Mouse (Mus musculus) midbrain, embryonic 15.5 days (tissue): ENCODE data around the gene Rab5c. TPM values are rescaled to one million over a fixed set of nuclear protein-coding genes. Genes with fewer than 3 reads are reported as not detected.

Experiments used
- ATAC-seq: fragments of 200-750 bp; cut with Nextera tagmentation; replicated peaks from 2 replicates; pipeline ENCODE4 v1.8.0; 2017; ENCODE audit warnings: moderate TSS enrichment
- H3K27ac ChIP-seq: fragments of 300-500 bp; sonication (generic); 2 replicates; pipeline ENCODE4 v1.5.1; 2015; ENCODE audit warnings: mild to moderate bottlenecking, inconsistent platforms
- H3K27me3 ChIP-seq: fragments of 300-500 bp; sonication (generic); replicated peaks from 2 replicates; pipeline ENCODE4 v1.6.1; 2015; ENCODE audit warnings: inconsistent platforms
- H3K36me3 ChIP-seq: fragments of 300-500 bp; sonication (generic); replicated peaks from 2 replicates; pipeline ENCODE4 v1.6.1; 2015; ENCODE audit warnings: inconsistent platforms
- H3K4me1 ChIP-seq: fragments of 300-500 bp; sonication (generic); 2 replicates; pipeline ENCODE4 v1.6.1; 2015; ENCODE audit warnings: inconsistent platforms
- H3K4me2 ChIP-seq: fragments of 300-500 bp; sonication (generic); 2 replicates; pipeline ENCODE4 v1.6.1; 2015; ENCODE audit warnings: inconsistent platforms, mild to moderate bottlenecking, moderate library complexity
- H3K4me3 ChIP-seq: fragments of 300-500 bp; sonication (generic); 2 replicates; pipeline ENCODE4 v1.5.1; 2015; ENCODE audit warnings: mild to moderate bottlenecking, inconsistent platforms
- H3K9ac ChIP-seq: fragments of 300-500 bp; sonication (generic); 2 replicates; pipeline ENCODE4 v1.6.1; 2015; ENCODE audit warnings: mild to moderate bottlenecking, inconsistent platforms
- H3K9me3 ChIP-seq: fragments of 300-500 bp; sonication (generic); 2 replicates; pipeline ENCODE4 v1.6.1; 2016; ENCODE audit warnings: inconsistent platforms
- WGBS: fragments of 180-500 bp; shearing (Covaris S2); methylation state at CpG from one replicate; pipeline ENCODE4 v1.1.7; 2015; ENCODE audit warnings: mixed read lengths; 5-methylcytosine and 5-hydroxymethylcytosine counted together
- polyA plus RNA-seq: library from polyadenylated mRNA; unstranded; fragments of >200 nt; fragmentation: Nextera tagmentation; extraction: Ambion mirVana; gene quantifications from 2 replicates; pipeline ENCODE4 v1.2.1, GENCODE M21; 2015

Rab5c gene
- polyA plus RNA-seq = 39.3 and 40.9 TPM in 2 replicates

DNA sequence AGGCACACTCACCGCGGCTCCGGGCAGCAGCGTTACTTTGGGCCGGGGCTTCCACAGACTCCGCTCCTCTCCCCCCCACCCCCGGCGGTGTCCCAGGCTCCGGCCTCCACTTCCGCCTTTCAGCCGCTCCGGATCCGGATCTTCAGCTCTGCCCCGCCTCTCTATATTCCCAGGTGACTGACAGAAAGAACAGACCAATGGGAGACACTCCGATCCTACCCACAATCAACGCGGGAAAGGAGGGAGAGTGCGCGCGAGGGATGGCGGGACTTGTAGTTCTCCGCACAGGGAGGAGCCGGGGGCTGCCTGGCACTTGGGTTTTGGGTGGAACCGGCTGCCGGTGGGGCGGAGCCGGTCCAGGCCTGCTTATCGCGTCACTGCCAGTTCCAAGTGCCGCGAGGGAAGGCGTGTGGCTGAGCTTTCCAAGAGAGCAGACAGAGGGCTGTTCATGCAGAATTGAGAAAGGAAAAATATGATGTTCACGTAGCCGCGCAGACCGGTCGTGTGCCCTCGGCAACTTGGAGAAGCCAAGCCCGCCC lies at the start of gene Rab5c:
Gene Rab5c (minus strand): TSS at position 150 of the 539 bp plus-strand sequence.
- Histone ChIP-seq H3K4me3 (peak within 1 kb of the TSS; percentile 99), H3K9me3 (no peaks in the 10 kb centered on the region), H3K27me3 (no peaks in the 10 kb centered on the region), H3K4me1 (peaks cover 25% of the 10 kb centered on the region), H3K27ac (peak within 1 kb of the TSS; percentile 91), H3K36me3 (peaks cover 7% of the 10 kb centered on the region; the same call in 1 of the 2 replicates), H3K9ac (peak within 1 kb of the TSS; percentile 94), H3K4me2 (peak within 1 kb of the TSS; percentile 92)
- ATAC-seq = peak; percentile 99
- WGBS = under 1% methylated on average over 39 of the region's 39 CpGs

DNA sequence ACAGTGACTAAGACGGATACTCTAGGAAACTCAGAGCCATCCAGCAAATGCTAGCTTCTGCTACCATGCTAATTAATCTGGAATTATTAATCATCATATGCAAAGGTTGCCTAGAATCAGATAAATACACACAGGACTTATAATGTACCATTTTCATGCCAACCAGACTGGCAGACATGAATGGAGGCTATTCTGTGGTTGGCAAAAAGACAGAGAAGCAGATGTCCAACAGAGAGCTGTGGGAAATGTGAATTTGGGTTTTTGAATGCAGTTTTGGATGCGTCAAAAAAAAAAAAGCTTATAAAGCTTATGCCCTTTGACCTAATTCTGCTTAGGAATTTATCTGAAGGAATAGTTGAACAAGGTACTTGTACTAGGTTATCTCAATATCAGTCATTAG lies 47.8 kb upstream of the Rab5c start:
- Histone ChIP-seq H3K4me3 (no peak overlapping the region), H3K27ac (no peak overlapping the region), H3K9ac (no peak overlapping the region), H3K4me2 (no peak overlapping the region), H3K4me1 (no peaks in the 10 kb centered on the region), H3K9me3 (no peaks in the 10 kb centered on the region), H3K36me3 (peaks cover 23% of the 10 kb centered on the region), H3K27me3 (no peaks in the 10 kb centered on the region)
- 93% methylated on average over 2 of the region's 2 CpGs for WGBS
- ATAC-seq = no peak

DNA sequence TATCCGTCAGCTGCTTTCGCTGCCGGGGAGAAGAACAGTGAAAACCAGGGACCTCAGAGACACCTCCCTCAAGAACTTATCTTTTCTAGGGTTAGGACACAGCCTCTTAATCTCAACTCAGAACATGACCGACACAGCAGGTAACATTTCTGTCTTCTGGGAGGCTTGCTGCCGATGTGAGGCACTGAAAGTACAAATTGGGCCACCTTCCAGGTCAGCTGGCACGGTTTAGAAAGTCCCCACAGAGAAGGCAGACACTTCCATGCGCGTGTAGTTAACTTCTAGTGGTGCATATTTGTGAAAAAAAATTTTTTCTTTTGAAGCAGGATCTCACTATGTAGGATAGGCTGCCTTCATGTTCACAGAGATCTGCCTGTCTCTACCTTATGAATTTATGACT lies 46.3 kb upstream of the Rab5c start:
- Histone ChIP-seq H3K27me3 (no peaks in the 10 kb centered on the region), H3K36me3 (peaks cover 20% of the 10 kb centered on the region), H3K27ac (no peak overlapping the region), H3K4me1 (no peaks in the 10 kb centered on the region), H3K9ac (no peak overlapping the region), H3K9me3 (no peaks in the 10 kb centered on the region), H3K4me2 (no peak overlapping the region), H3K4me3 (no peak overlapping the region)
- WGBS = 80% methylated on average over 8 of the region's 8 CpGs
- no peak for ATAC-seq

DNA sequence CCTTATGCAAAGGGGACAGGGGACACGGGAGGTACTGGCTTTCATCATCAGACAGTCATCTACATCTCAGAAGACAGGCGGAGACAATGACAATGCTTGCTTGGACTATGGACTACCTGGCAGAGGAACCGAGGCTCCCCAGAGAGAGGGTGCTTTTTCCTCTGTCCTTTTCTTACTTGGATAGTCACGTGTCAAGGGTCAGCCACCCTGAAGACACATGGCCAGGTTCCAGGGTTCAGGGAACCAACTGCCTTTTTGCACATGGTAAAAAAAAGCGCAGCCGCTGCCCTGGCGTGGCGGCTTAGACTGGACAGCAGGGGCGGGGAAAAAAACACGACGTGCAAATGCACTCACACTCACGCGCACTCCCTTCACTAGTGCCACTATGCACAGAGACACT lies 44.6 kb upstream of the Rab5c start:
- no peak overlapping the region for H3K4me3 ChIP-seq
- no peak overlapping the region for H3K4me2 ChIP-seq
- no peaks in the 10 kb centered on the region for H3K4me1 ChIP-seq
- peaks cover 17% of the 10 kb centered on the region for H3K36me3 ChIP-seq
- no peak overlapping the region for H3K27ac ChIP-seq
- ATAC-seq = no peak
- H3K9ac ChIP-seq = no peak overlapping the region
- H3K27me3 ChIP-seq = no peaks in the 10 kb centered on the region
- 88% methylated on average over 13 of the region's 13 CpGs for WGBS
- no peaks in the 10 kb centered on the region for H3K9me3 ChIP-seq

DNA sequence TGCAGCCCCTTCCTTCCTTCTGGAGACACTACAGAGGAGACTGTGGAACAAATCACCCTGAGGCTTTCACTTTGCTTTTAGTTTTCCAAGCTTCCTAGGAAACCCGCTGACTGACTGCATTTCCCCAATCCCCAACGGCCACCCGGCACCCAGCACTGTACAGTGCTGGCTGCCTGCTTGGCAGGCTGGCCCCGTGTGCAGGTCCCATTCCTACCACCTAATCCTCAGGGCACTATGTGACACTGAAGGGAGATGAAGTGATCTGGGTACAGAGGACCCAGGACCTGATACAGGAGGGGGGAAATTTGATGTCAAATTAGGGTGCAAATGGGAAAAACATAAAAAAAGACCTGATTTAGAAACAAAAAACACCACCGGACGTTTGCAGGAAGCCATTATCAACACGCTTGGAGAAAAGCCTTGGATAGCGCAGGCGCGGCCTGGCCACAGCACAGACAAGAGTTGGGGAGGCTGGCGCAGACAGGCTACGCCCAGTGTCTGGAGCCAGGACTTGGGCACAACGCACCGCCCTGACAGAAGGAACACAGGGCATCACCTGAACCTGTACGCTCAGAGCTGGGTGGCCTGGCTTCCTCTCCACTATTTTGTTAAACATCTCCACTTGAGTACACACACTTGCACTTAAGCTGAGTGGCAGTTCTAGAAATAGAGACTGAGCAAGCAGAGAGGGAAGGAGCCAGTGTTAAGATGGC lies 43.9 kb upstream of the Rab5c start:
- Histone ChIP-seq H3K27me3 (no peaks in the 10 kb centered on the region), H3K27ac (no peak overlapping the region), H3K36me3 (peaks cover 17% of the 10 kb centered on the region), H3K4me1 (no peaks in the 10 kb centered on the region), H3K4me3 (no peak overlapping the region), H3K9me3 (no peaks in the 10 kb centered on the region), H3K9ac (no peak overlapping the region), H3K4me2 (no peak overlapping the region)
- no peak for ATAC-seq
- 89% methylated on average over 15 of the region's 15 CpGs for WGBS

DNA sequence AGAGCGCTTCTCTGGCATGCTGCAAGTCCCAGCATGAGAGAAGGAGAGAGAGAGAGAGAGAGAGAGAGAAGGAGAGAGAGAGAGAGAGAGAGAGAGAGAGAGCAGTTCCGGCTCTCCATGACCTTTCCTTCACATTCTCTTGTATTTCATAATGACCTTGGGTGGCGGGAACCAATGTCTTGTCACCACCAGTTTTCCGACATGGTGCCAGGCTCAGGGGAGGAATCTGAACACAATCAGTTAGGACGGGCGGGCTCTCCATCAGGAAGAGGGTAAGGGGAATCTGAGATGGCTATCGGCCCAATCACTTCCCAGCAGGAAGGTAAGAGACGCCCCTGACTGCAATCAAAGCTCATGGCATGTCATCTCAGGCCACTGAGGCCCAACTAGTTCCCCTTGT lies 42.2 kb upstream of the Rab5c start:
- WGBS = 84% methylated on average over 8 of the region's 8 CpGs
- Histone ChIP-seq H3K27ac (no peak overlapping the region), H3K4me3 (no peak overlapping the region), H3K27me3 (no peaks in the 10 kb centered on the region), H3K9me3 (no peaks in the 10 kb centered on the region), H3K4me2 (no peak overlapping the region), H3K4me1 (no peaks in the 10 kb centered on the region), H3K9ac (no peak overlapping the region), H3K36me3 (peaks cover 17% of the 10 kb centered on the region; the same call in 1 of the 2 replicates)
- ATAC-seq = no peak

DNA sequence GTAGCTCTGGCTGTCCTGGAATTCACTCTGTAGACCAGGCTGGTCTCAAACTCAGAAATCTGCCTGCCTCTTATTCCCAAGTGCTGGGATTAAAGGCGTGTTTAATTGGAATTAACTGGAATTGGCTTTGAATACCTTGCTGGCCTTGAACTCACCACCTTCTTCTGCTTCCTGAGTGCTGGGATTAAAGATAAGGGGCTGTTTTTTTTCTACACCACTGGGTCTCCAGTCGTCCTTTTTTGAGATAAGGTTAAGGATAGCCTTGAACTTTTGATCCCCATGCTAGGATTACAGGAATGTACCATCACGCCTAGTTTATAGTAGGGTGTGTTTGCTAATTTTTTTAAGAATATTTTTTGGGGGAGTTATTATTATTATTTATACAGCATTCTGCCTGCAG lies 40.1 kb upstream of the Rab5c start:
- Histone ChIP-seq H3K36me3 (peaks cover 12% of the 10 kb centered on the region; the same call in 1 of the 2 replicates), H3K4me1 (no peaks in the 10 kb centered on the region), H3K4me3 (no peak overlapping the region), H3K4me2 (no peak overlapping the region), H3K27ac (no peak overlapping the region), H3K9me3 (no peaks in the 10 kb centered on the region), H3K27me3 (no peaks in the 10 kb centered on the region), H3K9ac (no peak overlapping the region)
- WGBS = 76% methylated on average over 3 of the region's 3 CpGs
- no peak for ATAC-seq

DNA sequence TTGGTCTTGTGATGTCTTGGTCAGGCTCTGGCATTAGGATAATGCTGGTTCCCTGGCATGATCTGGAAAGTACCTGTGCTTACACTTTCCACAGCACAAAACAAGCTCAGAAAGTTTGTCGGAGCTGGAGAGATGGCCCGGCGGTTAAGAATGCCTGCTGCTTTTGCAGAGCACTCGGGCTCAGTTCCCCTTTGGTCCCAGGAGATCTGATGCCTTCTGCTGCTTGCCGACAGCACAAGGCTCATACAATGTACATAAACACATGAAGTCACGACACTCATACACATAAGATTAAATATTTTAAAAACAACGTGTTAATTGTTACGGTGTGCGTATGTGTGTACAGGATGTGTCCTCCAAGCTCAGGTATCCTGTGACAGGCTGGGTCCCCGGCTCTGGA lies 37.9 kb upstream of the Rab5c start:
- Histone ChIP-seq H3K4me3 (no peak overlapping the region), H3K36me3 (0 out of 2 replicates have a peak, but pooled peaks cover 3% of the 10 kb centered on the region), H3K27ac (no peak overlapping the region), H3K4me2 (no peak overlapping the region), H3K9ac (no peak overlapping the region), H3K4me1 (no peaks in the 10 kb centered on the region), H3K27me3 (no peaks in the 10 kb centered on the region), H3K9me3 (no peaks in the 10 kb centered on the region)
- no peak for ATAC-seq
- 82% methylated on average over 10 of the region's 10 CpGs for WGBS

DNA sequence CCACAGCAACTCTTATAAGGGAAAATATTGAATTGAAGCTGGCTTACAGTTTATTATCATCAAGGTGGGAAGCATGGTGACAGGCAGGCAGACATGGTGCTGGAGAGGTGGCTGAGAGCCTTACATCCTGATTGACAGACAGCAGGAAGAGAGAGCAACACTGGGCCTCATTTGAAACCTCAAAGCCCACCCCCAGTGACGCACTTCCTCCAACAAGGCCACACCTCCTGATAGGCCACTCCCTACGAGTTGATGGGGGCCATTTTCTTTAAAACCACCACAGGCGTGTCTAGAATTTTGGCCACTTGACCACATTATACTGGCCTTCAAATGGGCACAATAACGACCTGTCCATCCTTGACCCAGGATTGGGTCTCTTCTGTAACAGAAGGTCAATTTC lies 36.2 kb upstream of the Rab5c start:
- no peak for ATAC-seq
- no peak overlapping the region for H3K4me3 ChIP-seq
- H3K9me3 ChIP-seq = no peaks in the 10 kb centered on the region
- H3K27me3 ChIP-seq = no peaks in the 10 kb centered on the region
- peaks cover 6% of the 10 kb centered on the region; the same call in 1 of the 2 replicates for H3K4me1 ChIP-seq
- 0 out of 2 replicates have a peak, but pooled peaks cover 2% of the 10 kb centered on the region for H3K36me3 ChIP-seq
- H3K4me2 ChIP-seq = no peak overlapping the region
- H3K9ac ChIP-seq = no peak overlapping the region
- WGBS = 82% methylated on average over 4 of the region's 4 CpGs
- no peak overlapping the region for H3K27ac ChIP-seq

DNA sequence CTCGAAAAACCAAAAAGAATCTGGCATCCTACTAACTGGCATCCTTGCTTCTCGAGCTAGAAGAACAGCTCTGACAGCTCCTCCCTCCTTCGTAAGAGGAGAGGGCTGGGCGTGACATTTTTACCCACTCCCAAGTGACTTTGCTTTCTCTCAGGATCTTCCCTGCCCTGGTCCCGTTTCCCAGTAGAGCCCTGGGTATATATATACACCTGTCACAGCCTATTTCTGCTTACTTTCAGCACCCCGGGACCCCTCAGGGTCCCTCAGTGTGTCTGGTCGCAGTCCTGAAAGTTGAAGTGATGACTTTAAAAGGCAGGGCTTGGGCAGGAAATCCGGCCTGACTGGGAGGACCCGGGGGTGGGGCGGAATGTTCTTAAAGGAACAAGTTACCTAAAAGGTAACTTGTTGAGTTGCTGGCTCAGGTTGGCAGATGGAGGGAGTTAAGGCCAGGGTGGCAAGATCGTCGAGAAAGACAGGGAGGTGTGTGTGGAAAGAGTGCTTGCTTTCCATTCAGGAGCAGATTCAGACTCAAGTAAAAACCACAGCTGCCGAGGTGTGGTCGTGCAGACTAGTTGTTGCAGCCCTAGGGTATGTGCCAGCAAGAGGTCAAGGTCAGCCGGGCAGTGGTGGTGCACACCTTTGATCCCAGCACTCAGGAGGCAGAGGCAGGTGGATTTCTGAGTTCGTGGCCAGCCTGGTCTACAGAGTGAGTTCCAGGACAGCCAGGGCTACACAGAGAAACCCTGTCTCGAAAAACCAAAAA lies 32.8 kb upstream of the Rab5c start, which contains the start of gene Ghdc:
Gene Ghdc (minus strand): TSS at position 312 of the 763 bp plus-strand sequence.
- peaks cover 6% of the 10 kb centered on the region; the same call in 1 of the 2 replicates for H3K4me1 ChIP-seq
- H3K4me3 ChIP-seq = peak within 1 kb of the TSS; percentile 47
- peak within 1 kb of the TSS; percentile 42 for H3K9ac ChIP-seq
- WGBS = 27% methylated on average over 17 of the region's 17 CpGs
- H3K27ac ChIP-seq = no peak within 1 kb of the TSS
- no peaks in the 10 kb centered on the region for H3K9me3 ChIP-seq
- no peaks in the 10 kb centered on the region for H3K27me3 ChIP-seq
- ATAC-seq = no peak
- H3K36me3 ChIP-seq = no peaks in the 10 kb centered on the region
- H3K4me2 ChIP-seq = peak within 1 kb of the TSS; percentile 54

DNA sequence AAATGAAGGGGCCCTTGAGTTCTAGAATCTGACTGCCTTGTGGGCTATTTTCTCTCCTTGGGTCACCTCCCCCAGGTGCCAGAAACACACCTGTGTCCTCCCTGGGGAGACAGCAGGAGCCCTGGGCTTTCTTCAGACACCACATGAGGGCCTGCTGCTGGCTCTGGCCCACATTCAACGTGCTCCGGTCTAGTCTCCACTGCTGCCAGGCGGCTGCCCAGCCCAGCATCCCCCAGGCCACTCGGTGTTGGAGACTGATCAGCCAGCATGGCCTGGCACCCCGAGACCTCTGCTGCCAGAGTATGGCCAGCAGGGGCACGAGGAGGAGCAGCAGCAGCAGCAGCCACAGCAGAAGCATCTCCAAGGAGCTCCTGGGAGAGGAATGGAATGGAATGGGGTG lies 32.0 kb upstream of the Rab5c start:
- WGBS = 46% methylated on average over 6 of the region's 6 CpGs
- Histone ChIP-seq H3K4me1 (peaks cover 6% of the 10 kb centered on the region; the same call in 1 of the 2 replicates), H3K9me3 (no peaks in the 10 kb centered on the region), H3K9ac (no peak overlapping the region; the same call in 1 of the 2 replicates), H3K4me3 (peak overlapping the region; percentile 47), H3K4me2 (peak overlapping the region; percentile 54), H3K36me3 (no peaks in the 10 kb centered on the region), H3K27me3 (no peaks in the 10 kb centered on the region), H3K27ac (no peak overlapping the region)
- no peak for ATAC-seq

DNA sequence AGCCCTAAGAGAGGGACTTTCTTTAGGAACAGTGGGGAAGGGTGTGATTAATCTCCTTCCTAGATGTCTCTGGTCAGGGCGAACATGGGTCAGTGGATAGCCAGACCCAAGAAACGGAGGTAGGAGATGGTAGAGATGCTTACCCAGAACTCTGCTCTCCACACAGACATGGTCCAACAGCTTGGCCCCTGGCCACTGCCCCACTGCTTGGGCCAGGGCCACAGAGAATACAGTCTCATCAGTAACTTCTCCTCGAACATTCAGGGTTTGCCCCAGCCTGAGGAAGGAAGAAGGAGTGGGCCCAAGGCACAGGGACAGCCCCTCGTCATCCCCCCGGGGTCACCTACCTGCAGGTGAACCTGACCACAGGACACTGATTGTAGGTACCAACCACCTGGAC lies 29.9 kb upstream of the Rab5c start:
- Histone ChIP-seq H3K4me3 (no peak overlapping the region), H3K36me3 (no peaks in the 10 kb centered on the region)
- no peak for ATAC-seq

More for the DNA sequence above, 29.9 kb upstream of the Rab5c start:
- Histone ChIP-seq H3K9me3 (no peaks in the 10 kb centered on the region), H3K27ac (no peak overlapping the region), H3K4me2 (no peak overlapping the region), H3K27me3 (no peaks in the 10 kb centered on the region), H3K4me1 (peaks cover 6% of the 10 kb centered on the region; the same call in 1 of the 2 replicates), H3K9ac (no peak overlapping the region)
- 85% methylated on average over 5 of the region's 5 CpGs for WGBS
